Mouse (Mus musculus) myocyte (in vitro differentiated cells): ENCODE results near the gene Ahsa1. TPM values are rescaled to one million over a fixed set of nuclear protein-coding genes. Genes with fewer than 3 reads are reported as not detected.

Source experiments
- H3K27me3 ChIP-seq: one replicate; pipeline ENCODE4 v1.6.1; 2011; ENCODE audit not compliant: control insufficient read depth, insufficient read depth, insufficient read length
- H3K36me3 ChIP-seq: one replicate; pipeline ENCODE4 v1.6.1; 2011; ENCODE audit not compliant: control insufficient read depth, insufficient read depth
- H3K4me2 ChIP-seq: one replicate; pipeline ENCODE4 v1.6.1; 2011; ENCODE audit warnings: low read depth, control low read depth
- H3K4me3 ChIP-seq: one replicate; pipeline ENCODE4 v1.5.1; 2011; ENCODE audit warnings: mild to moderate bottlenecking, control low read depth, moderate library complexity
- H3K79me2 ChIP-seq: one replicate; pipeline ENCODE4 v1.6.1; 2011; ENCODE audit not compliant: control insufficient read depth, insufficient read depth
- H3ac ChIP-seq: one replicate; pipeline ENCODE4 v1.6.1; 2011; ENCODE audit not compliant: control insufficient read depth, insufficient read length
- CEBPB ChIP-seq: IDR thresholded peaks from 2 replicates; pipeline ENCODE4 v1.6.1; 2011; ENCODE audit warnings: mild to moderate bottlenecking, moderate library complexity; ENCODE audit not compliant: poor library complexity, insufficient read depth, severe bottlenecking
- E2F4 ChIP-seq: IDR thresholded peaks from one replicate; pipeline ENCODE4 v1.6.1; 2011; ENCODE audit warnings: mild to moderate bottlenecking, control low read depth, moderate library complexity; ENCODE audit not compliant: insufficient read depth
- MAX ChIP-seq: IDR thresholded peaks from one replicate; pipeline ENCODE4 v1.6.1; 2011; ENCODE audit warnings: low read depth, mild to moderate bottlenecking, control low read depth
- MYOD1 ChIP-seq, 3 experiments: IDR thresholded peaks; one replicate each; pipeline ENCODE4 v1.6.1; 2011; ENCODE audit warnings: control low read depth in 2 of 3, low read depth in 2 of 3, mild to moderate bottlenecking in 2 of 3, moderate library complexity in 1 of 3; ENCODE audit not compliant: insufficient read length in 2 of 3, control insufficient read depth in 1 of 3
- MYOG ChIP-seq, 3 experiments: IDR thresholded peaks; one replicate each; pipeline ENCODE4 v1.6.1; 2011; ENCODE audit warnings: control low read depth in 2 of 3, low read depth in 2 of 3, mild to moderate bottlenecking in 2 of 3; ENCODE audit not compliant: insufficient read length in 2 of 3, control insufficient read depth in 1 of 3, insufficient read depth in 1 of 3
- POLR2A ChIP-seq: IDR thresholded peaks from one replicate; pipeline ENCODE4 v1.6.1; 2011; ENCODE audit warnings: low read depth, mild to moderate bottlenecking, control low read depth, moderate library complexity; ENCODE audit not compliant: insufficient read length
- POLR2AphosphoS2 ChIP-seq: IDR thresholded peaks from one replicate; pipeline ENCODE4 v1.6.1; 2011; ENCODE audit warnings: low read depth, control low read depth; ENCODE audit not compliant: insufficient read length
- REST ChIP-seq: IDR thresholded peaks from one replicate; pipeline ENCODE4 v1.6.1; 2011; ENCODE audit warnings: mild to moderate bottlenecking, control low read depth, moderate library complexity; ENCODE audit not compliant: insufficient read depth, insufficient read length
- SRF ChIP-seq: IDR thresholded peaks from one replicate; pipeline ENCODE4 v1.6.1; 2011; ENCODE audit warnings: low read depth; ENCODE audit not compliant: control insufficient read depth, insufficient read length
- TCF12 ChIP-seq: IDR thresholded peaks from one replicate; pipeline ENCODE4 v1.6.1; 2011; ENCODE audit warnings: mild to moderate bottlenecking, control low read depth; ENCODE audit not compliant: poor library complexity, insufficient read depth, severe bottlenecking
- TCF3 ChIP-seq: IDR thresholded peaks from one replicate; pipeline ENCODE4 v1.6.1; 2011; ENCODE audit warnings: low read depth, control low read depth; ENCODE audit not compliant: insufficient read length
- USF1 ChIP-seq: IDR thresholded peaks from one replicate; pipeline ENCODE4 v1.6.1; 2011; ENCODE audit warnings: low read depth, mild to moderate bottlenecking, control low read depth, moderate library complexity
- polyA plus RNA-seq: library from polyadenylated mRNA; unstranded; fragments of >200 nt; fragmentation: generic; extraction: Trizol; gene quantifications from one replicate; pipeline ENCODE4 v1.2.1, GENCODE M21; 2012; ENCODE audit warnings: missing spikeins

Ahsa1 gene
- polyA plus RNA-seq, 1 experiment, result 148 TPM

DNA sequence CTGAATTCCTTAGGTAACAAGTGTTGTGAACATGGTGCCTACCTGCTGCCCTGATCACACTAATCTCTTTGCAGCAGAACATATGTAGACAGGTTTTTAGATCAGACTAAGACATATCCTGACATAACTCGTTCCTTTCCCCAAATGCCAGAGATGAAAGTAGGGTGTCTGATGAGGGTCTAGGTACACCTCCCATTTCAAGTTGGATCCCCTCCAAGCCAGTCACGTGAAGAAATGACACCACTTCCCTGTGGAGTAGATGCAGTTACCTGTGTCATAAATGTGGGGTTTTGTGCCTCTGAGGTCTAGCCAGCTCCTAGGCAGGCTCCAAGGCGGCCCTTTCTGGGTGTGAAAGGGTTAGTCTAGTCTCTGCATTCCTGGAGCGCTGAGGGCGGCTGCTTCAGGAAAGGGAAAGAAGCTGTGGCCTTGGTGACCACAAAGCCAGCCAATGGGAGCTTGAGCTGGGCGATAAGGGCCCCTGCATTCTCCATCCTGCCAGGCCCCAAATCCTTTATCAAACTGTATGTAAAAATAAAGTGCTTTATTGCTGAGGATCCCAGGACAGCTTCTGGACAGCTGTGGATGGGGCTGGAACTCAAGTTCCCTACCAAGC lies 11.9 kb downstream of the Ahsa1 start:
- Histone ChIP-seq H3K4me2 (no peak overlapping the region), H3K79me2 (no peaks in the 10 kb centered on the region), H3K36me3 (peaks cover 6% of the 10 kb centered on the region), H3ac (no peak overlapping the region), H3K4me3 (no peak overlapping the region), H3K27me3 (no peaks in the 10 kb centered on the region)
- no peak for TF ChIP-seq CEBPB
- TF ChIP-seq POLR2AphosphoS2, result peak; percentile 24

DNA sequence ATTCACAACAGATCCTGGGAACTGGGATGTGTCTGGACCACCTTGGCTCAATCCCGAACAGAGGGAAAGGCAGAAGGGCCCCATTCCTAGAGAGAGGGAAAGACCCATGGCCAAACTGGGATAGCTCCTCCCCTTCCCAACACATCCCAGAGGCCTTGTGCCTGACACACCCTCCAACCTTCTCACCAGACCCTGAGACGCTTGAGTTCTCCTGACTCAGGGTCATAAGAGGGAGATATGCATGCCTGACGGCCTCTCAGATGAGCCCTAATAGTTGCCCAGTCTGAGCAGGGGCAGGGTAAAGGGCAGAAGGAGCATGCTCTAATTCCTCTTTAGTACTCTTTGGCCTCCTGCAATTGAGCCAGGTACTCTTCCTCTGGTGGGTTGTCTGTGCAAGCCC lies 13.1 kb downstream of the Ahsa1 start:
- TF ChIP-seq CEBPB, result no peak
- no peak for TF ChIP-seq MYOG (IDR thresholded peaks at IDR 0.05; ENCODE audit: control insufficient read depth in 1 of 3, insufficient read depth in 1 of 3, insufficient read length in 2 of 3, low read depth in 2 of 3)
- no peak for TF ChIP-seq REST
- TF ChIP-seq POLR2AphosphoS2, result no peak
- no peak for TF ChIP-seq SRF
- TF ChIP-seq E2F4, result no peak
- no peak for TF ChIP-seq POLR2A
- no peak for TF ChIP-seq MYOD1 (IDR thresholded peaks at IDR 0.05; ENCODE audit: control insufficient read depth in 1 of 3, insufficient read length in 2 of 3, low read depth in 2 of 3)
- no peak for TF ChIP-seq MAX
- no peak for TF ChIP-seq USF1
- no peak for TF ChIP-seq TCF3
- TF ChIP-seq TCF12, result no peak
- no peak overlapping the region for H3ac ChIP-seq

DNA sequence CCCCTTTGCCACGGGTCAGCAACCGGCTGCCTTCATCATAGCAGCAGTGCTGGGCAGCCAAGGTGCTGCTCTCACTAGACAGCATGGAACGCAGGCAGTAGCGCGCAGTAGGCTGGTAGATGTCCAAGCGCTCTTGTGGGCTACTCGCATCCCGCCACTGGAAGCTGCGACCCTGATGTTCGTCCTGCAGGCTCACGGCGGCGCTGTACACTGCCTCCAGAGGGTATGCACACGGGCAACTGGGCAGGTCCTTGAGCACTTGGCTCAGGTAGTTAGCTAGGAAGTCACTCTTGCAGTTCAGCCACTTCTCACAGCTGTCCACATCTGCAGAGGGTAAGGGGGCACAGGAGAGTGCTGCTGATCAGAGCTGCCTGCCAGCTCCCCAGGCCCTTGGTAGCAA lies 13.6 kb downstream of the Ahsa1 start:
- Histone ChIP-seq H3K4me3 (no peak overlapping the region), H3K4me2 (no peak overlapping the region), H3K36me3 (peaks cover 6% of the 10 kb centered on the region), H3K27me3 (no peaks in the 10 kb centered on the region), H3K79me2 (no peaks in the 10 kb centered on the region), H3ac (no peak overlapping the region)
- TF ChIP-seq POLR2AphosphoS2 (no peak), TCF12 (no peak), USF1 (no peak), MAX (no peak), MYOD1 (IDR thresholded peaks at IDR 0.05; ENCODE audit: control insufficient read depth in 1 of 3, insufficient read length in 2 of 3, low read depth in 2 of 3) (no peak), E2F4 (no peak), REST (no peak), SRF (no peak), POLR2A (no peak), CEBPB (no peak), MYOG (IDR thresholded peaks at IDR 0.05; ENCODE audit: control insufficient read depth in 1 of 3, insufficient read depth in 1 of 3, insufficient read length in 2 of 3, low read depth in 2 of 3) (no peak), TCF3 (no peak)

More for the DNA sequence above, 13.1 kb downstream of the Ahsa1 start:
- Histone ChIP-seq H3K27me3 (no peaks in the 10 kb centered on the region), H3K4me2 (no peak overlapping the region), H3K4me3 (no peak overlapping the region), H3K36me3 (peaks cover 6% of the 10 kb centered on the region), H3K79me2 (no peaks in the 10 kb centered on the region)

DNA sequence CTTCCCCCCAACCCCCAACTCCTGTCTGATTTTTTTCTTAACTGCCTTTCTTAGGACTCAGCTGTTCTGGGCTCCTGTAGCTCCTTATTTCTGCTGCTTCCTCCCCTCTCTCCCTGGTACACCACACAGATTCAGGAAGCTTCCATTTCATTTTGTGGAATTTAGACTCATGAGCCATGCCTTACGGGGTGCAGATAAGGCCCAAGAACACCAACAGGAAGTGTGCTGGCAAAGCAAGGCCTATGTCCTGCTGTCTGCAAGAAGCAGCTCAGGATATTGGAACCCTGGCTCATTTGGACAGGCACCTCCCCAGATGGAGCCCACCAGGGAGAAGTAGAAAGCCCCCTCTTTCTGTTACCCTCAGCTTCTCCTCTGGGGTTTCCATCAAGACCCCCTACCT lies 15.5 kb downstream of the Ahsa1 start:
- Histone ChIP-seq H3K79me2 (no peaks in the 10 kb centered on the region), H3K36me3 (no peaks in the 10 kb centered on the region), H3K27me3 (no peaks in the 10 kb centered on the region), H3ac (no peak overlapping the region), H3K4me2 (no peak overlapping the region), H3K4me3 (no peak overlapping the region)
- TF ChIP-seq CEBPB (no peak), POLR2A (no peak), POLR2AphosphoS2 (no peak), TCF12 (no peak), USF1 (no peak), E2F4 (no peak), TCF3 (no peak), SRF (no peak), MAX (no peak), MYOD1 (IDR thresholded peaks at IDR 0.05; ENCODE audit: control insufficient read depth in 1 of 3, insufficient read length in 2 of 3, low read depth in 2 of 3) (no peak), REST (no peak), MYOG (IDR thresholded peaks at IDR 0.05; ENCODE audit: control insufficient read depth in 1 of 3, insufficient read depth in 1 of 3, insufficient read length in 2 of 3, low read depth in 2 of 3) (no peak)

DNA sequence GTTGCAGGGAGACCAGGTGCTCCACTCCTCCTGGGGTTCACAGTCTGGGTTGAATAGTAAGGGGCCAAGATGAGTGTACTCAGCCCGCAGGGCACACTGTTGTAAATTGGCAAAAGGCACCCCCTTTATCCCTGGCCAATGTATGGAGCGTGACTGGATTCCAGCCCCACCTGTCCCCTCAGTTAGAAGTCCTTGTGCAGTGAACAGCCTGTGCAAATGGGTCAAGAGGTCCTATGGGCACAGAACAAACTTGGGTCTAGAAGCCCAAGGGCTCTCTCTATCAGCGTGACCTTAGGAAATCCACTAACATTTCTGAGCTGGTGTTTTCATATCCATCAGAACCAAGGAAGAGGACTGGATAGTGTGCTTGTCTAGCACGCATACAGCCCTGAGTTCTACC lies 16.5 kb downstream of the Ahsa1 start:
- Histone ChIP-seq H3K4me2 (no peak overlapping the region), H3K27me3 (no peaks in the 10 kb centered on the region), H3K79me2 (no peaks in the 10 kb centered on the region), H3K36me3 (no peaks in the 10 kb centered on the region), H3K4me3 (no peak overlapping the region), H3ac (no peak overlapping the region)
- TF ChIP-seq USF1, result no peak
- TF ChIP-seq TCF3, result no peak
- TF ChIP-seq TCF12, result no peak
- no peak for TF ChIP-seq POLR2A
- TF ChIP-seq CEBPB, result no peak
- TF ChIP-seq POLR2AphosphoS2, result no peak
- no peak for TF ChIP-seq E2F4
- no peak for TF ChIP-seq MYOG (IDR thresholded peaks at IDR 0.05; ENCODE audit: control insufficient read depth in 1 of 3, insufficient read depth in 1 of 3, insufficient read length in 2 of 3, low read depth in 2 of 3)
- TF ChIP-seq MYOD1 (IDR thresholded peaks at IDR 0.05; ENCODE audit: control insufficient read depth in 1 of 3, insufficient read length in 2 of 3, low read depth in 2 of 3), result no peak
- TF ChIP-seq SRF, result no peak
- no peak for TF ChIP-seq MAX
- no peak for TF ChIP-seq REST
